Mouse (Mus musculus): ENCODE results near the gene Unk.

Gene Unk

DNA sequence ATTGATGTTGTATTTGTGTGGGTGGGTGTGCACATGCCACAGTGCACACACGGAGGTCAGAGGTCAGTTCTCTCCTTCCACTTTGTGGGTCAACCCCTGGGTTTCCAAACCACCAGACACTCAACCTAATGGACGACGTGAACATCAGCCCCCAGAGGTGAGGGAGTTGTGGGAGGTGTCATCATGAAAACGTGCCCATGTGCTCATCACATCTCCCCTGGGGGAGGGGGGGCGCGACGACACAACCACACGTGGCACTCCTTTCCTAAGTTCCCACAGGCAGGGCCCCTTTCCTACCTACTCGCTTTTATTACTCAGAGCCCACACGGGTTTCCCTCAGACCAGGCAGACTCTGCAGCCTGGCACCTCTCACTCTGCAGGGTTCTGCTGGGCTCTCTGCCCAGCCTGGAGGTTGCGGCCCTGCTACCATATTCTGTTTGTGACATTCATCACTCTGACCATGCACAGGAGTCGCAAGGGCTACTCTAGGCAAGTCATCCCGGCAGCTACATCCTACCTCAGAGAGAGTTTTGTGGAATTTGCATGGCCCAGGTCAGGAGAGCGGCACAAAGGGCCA lies 53.1 kb downstream of the Unk start:
- no peak for TF ChIP-seq GATA4 (IDR thresholded peaks at IDR 0.05; ENCODE audit: insufficient replicate concordance, low read length)

DNA sequence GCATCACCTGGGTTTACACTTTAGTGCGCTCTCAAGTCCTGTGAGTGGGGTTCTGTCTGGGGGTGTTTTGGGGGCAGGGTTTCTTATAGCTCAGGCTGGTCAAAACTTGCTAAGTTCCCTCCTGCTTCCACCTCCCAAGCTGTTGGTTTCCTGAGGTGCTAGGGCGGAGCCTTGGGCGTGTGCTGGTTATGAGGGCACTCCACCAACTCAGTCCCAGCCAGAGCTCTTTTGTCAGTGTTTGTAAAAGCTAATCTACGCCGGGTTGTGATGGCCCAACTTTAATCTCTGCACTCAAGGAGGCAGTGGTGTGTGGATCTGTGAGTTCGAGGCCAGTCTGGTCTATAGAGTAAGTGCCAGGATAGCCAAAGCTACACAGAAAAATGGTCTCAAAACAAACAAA lies 54.0 kb downstream of the Unk start:
- TF ChIP-seq GATA4 (IDR thresholded peaks at IDR 0.05; ENCODE audit: insufficient replicate concordance, low read length): no peak

DNA sequence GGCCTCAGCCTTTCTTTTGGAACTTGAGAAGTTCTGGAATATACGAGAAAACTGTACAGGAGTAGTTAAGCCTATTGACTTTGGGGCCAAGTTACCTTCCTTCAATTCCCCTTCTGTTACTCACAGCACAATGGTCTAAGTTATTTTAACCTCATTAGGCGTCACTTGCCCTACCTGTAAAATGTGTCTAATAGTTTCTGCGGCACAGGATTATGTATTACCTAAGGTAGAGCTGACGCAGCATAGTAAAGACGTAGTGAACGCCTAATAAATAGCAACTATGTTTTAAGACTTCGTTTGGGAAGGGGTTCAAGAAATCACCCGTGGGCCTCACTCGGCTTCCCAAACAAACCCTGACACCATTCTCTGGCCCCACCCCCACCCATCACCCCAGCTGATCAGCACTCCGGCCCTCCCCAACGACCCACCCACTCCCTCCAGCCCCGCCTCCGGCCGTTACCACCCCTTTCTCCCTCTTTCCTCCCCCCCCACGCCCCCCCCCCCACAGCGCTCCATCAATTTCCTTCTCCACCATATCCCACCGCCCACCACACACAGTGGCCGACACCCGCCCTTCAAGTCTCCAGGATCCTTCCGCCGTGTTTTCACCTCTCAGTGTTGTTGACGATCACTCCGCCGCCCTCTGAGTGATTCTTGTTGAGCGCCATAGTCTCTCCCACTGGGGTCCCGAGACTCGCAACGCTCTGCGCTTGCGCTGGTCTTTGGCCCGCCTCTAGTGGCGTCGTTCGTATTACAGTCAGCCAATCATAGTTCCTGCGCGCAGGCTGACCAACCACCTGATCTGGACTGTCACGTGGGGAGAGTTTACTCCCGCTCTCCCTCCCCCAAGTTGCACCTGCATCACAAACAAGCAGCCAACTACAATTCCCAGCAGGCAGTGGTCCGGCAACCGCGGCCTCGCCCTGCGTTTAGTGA lies 56.4 kb downstream of the Unk start, which contains the start of gene Wbp2:
Gene Wbp2 (minus strand): TSS at position 738 of the 936 bp plus-strand sequence.
- TF ChIP-seq GATA4 (IDR thresholded peaks at IDR 0.05; ENCODE audit: insufficient replicate concordance, low read length): no peak

DNA sequence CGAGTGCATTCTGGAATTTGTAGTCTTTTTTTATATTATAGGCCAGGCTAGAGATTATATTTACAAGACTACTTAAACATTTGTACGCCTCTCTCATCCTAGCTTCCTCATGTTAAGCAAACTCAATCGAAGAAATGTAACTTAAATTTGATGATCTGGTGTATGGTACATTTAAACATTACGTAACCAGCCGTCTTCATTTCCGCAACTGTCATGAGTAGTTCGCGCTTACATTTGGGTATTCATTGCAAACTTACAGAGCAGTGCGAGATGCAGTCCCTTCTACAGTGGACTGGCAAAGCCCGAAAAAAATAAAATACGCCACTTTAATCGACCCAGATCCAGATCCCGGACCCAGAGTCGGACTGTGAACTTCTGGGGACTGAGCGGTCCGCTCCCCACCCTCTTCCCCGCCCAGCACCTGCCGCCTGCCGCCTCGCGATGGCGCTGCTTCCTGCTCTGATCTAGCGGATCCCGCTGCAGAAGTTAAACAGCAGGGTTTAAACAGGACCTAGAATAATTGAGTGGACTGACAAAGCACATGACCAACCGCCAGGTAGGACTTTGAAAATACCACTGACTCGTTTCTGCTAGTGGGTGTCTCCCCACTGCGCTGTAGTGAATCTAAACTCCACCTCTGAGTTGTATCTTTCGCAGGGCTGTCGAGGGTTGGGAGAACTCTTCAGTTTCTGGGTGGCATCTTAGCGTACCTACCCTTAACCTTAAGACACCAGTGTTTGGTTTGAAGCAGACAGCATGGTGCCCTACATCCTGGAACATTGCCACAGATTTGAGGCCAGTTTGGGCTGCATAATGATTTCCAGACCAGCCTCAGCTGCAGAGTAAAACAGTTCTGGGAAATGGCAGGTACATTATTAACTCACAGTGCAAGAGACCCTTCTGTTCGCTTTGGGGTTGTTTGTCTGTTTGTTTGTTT lies 57.3 kb downstream of the Unk start:
- TF ChIP-seq GATA4 (IDR thresholded peaks at IDR 0.05; ENCODE audit: insufficient replicate concordance, low read length): no peak

DNA sequence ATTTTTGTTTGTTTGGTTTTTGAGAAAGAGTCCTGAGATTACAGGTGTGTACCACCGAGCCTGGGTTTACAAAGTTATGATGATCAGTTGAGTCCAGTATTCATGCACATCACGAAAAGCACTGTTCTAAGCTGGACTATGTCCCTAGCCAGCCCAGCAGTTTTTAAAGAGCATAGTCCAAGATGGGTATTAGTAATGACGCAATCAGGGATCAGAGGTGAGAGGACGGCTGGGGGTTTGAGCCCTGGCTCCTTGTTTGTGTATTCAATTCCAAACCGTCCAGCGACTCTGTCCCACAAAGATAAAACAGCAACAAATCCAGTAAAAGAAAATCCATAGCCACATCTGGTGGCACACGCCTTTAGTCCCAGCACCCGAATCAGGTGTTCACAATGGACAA lies 58.1 kb downstream of the Unk start:
- TF ChIP-seq GATA4 (IDR thresholded peaks at IDR 0.05; ENCODE audit: insufficient replicate concordance, low read length): peak; percentile 34; the same call in 1 of the 2 replicates

DNA sequence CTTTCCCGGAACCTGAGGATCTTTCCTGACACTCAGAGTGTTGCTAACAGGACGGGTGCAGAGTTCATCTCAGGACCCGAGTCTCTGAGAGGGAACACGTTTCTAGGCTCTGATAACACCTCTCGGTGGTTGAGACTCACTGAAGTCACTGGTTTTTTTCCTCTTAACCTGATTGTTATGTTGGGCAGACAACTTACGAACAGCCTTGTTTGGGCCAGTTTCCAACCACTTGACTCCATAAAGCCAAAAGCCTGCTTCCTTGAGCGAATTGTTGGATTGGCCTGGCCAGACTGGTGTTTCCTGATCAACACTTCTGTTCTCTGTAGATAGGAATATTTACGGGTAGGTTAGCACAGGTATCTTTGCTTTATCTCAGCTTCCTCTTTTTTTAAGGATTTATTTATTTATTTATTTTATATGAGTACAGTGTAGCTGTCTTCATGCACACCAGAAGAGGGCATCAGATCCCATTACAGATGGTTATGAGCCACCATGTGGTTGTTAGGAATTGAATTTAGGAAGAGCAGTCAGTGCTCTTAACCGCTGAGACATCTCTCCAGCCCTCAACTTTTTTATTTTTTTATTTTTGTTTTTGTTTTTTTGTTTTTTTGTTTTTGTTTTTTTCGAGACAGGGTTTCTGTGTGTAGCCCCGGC lies 58.7 kb downstream of the Unk start:
- TF ChIP-seq GATA4 (IDR thresholded peaks at IDR 0.05; ENCODE audit: insufficient replicate concordance, low read length): peak; percentile 4; the same call in 1 of the 2 replicates

DNA sequence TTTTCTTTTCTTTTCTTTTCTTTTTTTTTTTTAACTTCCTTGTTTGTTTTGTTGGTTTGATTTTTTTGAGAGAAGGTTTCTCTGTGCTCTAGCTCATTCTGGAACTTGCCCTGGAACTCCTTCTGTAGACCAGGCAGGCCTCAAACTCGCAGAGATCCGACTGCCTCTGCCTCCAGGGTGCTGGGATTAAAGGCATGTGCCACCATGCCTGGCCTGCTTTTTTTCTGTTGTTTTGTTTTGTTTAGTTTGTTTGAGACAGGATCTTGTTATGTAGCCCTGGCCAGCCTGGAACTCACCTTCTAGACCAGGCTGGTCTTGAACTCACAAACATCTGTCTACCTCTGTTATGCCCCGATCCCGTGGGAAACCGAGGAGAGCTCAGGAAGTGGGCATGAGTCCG lies 59.4 kb downstream of the Unk start:
- TF ChIP-seq GATA4 (IDR thresholded peaks at IDR 0.05; ENCODE audit: insufficient replicate concordance, low read length): no peak

DNA sequence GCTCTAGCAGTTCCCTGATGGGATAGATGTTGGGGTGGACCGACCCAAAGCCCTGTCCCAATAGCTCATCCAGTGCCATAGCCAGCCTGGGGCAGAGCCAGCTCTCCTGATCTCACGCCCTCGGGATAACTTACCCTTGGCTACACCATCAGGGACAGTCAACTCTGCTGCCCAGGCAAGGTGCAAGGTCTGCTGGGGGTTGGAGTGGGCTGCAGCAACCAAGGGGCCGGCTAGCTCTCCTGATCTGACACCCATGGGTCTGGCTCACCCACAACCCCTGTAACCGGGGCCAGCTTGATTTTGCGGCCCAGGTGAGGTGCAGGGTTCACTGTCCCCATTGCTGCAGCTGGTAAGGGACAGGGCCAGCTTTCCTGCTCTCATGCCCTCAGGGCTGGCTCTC lies 61.5 kb downstream of the Unk start:
- TF ChIP-seq GATA4 (IDR thresholded peaks at IDR 0.05; ENCODE audit: insufficient replicate concordance, low read length): no peak

DNA sequence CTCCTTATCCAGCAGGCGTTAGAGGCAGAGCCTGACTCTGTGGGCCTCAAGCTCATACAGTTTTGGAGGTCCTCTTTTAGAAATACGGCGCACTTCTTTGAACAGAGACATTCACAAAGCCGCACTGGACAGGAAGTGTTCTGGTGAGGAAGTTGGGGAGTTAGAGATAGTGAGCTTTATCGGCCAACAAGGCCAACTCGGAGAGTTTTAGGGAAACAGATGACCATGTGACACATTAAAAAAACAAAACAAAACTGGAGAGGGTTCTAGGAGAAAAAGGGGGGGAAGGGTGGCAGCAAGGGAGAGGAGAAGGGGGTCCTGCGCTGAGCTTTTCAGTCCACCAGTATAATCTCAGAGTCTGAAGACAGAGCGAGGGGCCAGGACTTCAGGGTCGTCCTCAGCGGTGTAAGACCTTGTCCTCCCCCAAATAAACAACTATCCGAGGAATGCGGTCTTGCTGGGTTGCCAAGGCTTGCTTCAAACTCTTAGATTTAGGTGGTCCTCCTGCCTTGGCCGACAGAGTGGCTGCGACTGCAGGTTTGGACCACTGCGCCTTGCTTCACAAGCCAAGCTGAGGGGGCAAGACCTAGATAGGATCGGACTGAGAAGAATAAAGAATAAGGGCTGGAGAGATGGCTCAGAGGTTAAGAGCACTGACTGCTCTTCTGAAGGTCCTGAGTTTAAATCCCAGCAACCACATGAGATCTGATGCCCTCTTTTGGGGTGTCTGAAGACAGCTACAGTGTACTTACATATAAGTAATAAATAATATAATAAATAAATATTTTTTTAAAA lies 63.8 kb downstream of the Unk start:
- peak; percentile 85; the same call in 1 of the 2 replicates for TF ChIP-seq GATA4 (IDR thresholded peaks at IDR 0.05; ENCODE audit: insufficient replicate concordance, low read length)

DNA sequence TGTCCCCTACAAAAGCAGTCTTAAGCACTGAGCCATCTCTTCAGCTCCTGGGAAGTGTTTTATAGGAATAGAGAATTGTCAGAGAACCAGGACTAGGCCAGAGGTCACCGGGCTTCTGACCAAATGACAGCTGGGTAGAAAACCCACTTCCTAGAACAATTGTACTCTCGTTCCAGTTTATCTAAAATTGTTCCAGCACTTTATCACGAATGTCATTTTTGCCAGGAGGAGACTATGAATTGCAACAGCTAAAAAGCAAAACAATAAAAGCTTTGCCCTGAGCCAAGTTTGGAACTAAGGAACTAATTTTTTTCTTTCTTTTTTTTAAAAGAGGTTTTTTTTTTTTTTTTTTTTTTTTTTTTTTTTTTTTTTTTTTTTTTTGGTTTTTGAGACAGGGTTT lies 65.5 kb downstream of the Unk start:
- TF ChIP-seq GATA4 (IDR thresholded peaks at IDR 0.05; ENCODE audit: insufficient replicate concordance, low read length): peak; percentile 83

DNA sequence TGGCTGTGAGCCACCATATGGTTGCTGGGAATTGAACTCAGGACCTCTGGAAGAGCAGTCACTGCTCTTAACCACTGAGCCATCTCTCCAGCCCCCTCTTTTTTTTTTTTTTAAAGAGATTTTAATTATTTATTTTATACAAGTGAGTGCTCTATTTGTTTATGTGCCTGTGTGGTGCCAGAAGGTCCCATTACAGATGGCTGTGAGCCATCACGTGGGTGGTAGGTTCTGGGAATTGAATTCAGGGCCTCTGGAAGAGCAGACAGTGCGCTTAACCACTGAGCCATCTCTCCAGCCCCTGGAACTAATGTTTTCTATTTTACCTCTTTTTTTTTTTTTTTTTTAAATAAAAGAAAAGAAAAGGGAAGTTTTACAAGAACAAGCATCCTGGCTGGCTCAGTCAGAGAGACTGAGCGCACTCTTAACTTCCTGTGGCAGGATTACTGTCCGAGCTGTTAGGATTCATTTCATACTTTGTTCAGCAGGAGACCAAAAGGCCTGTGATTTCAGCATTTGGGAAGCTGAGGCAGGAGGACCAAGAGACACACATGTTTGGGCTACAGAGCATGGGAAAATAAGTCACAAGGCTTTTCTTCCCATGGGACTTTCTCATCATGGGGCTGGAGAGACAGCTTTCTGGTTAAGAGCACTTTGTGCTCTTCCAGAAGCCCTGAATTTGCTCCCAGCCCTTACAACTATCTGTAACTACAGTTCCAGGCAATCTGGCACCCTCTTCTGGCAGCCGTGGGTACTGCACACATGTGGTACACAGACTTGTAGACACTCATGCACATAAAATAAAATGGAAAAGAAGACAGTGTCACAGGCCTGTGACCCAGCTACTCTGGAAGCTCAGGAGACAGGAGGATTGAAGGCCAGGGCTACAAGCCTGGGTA lies 66.3 kb downstream of the Unk start:
- no peak for TF ChIP-seq GATA4 (IDR thresholded peaks at IDR 0.05; ENCODE audit: insufficient replicate concordance, low read length)

DNA sequence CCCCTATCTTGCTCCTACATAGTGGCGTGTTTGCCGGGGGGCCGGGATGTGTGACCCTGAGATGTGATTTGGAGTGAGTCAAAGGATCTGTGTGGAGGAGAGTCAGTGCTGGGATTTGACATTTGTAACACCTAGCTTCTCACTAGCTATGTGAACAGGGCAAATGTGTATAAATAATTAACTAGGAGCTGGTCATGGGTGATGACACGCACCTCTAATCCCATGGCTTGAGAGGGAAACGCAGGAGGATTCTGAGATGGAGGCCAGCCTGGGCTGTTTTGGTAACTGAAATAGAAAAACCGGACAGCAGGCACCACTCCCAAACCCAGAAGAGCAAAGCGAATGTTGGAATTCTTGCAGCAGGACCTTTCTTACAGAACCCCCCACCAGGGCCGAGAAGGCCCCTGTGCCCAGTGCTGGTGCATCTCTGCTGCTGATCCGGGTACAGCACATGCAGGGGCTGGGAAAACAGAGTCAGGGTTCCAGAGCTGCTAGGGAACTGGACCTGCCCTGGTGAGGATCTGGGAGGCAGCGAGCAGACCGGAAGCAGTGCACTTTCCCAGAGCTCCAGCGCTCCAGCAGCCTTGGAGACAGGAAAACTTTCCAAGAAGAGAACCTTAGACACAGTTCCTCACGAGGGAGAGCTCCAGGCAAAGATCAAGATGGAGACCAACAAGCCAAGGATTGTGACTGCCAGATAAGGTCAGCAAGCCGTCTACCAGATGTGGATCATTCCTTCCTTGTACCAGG lies 68.8 kb downstream of the Unk start:
- TF ChIP-seq GATA4 (IDR thresholded peaks at IDR 0.05; ENCODE audit: insufficient replicate concordance, low read length): no peak

All from liver, adult (tissue).